Mouse (Mus musculus) lung, adult 2 months (tissue): ENCODE measurements around the gene Elmod2. TPM values are rescaled to one million over a fixed set of nuclear protein-coding genes. Genes with fewer than 3 reads are reported as not detected.

Source experiments
- DNase-seq: peaks from one replicate; pipeline ENCODE4 v3.0.0; 2022
- H3K4me1 ChIP-seq: fragments of 200-500 bp; 2 replicates; pipeline ENCODE4 v1.6.1; 2011; ENCODE audit warnings: low read length; ENCODE audit not compliant: control insufficient read depth, insufficient read depth
- H3K4me3 ChIP-seq: fragments of 200-500 bp; replicated peaks from 2 replicates; pipeline ENCODE3; 2011; ENCODE audit warnings: low read depth, mild to moderate bottlenecking, control low read depth, low read length; ENCODE audit errors: extremely low read depth
- CTCF ChIP-seq: fragments of 200-500 bp; IDR thresholded peaks from 2 replicates; pipeline ENCODE4 v1.5.1; 2011; ENCODE audit warnings: mild to moderate bottlenecking, low read length, control low read depth; ENCODE audit not compliant: insufficient read depth
- POLR2A ChIP-seq: fragments of 200-500 bp; IDR thresholded peaks from 2 replicates; pipeline ENCODE4 v1.6.1; 2011; ENCODE audit warnings: low read depth, mild to moderate bottlenecking, control low read depth, low read length, borderline replicate concordance; ENCODE audit errors: extremely low read depth
- WGBS: fragments of 180-500 bp; shearing (Covaris S2); methylation state at CpG from one replicate; pipeline ENCODE4 v1.1.7; 2018; 5-methylcytosine and 5-hydroxymethylcytosine counted together
- polyA plus RNA-seq: library from polyadenylated mRNA; depleted of rRNA; stranded (reverse); fragments of >200 nt; gene quantifications from 2 replicates; pipeline ENCODE4 v1.2.3, GENCODE M21; 2012; rRNA removed

The Elmod2 gene
- 1.9 and 3.7 TPM in 2 replicates for polyA plus RNA-seq

DNA sequence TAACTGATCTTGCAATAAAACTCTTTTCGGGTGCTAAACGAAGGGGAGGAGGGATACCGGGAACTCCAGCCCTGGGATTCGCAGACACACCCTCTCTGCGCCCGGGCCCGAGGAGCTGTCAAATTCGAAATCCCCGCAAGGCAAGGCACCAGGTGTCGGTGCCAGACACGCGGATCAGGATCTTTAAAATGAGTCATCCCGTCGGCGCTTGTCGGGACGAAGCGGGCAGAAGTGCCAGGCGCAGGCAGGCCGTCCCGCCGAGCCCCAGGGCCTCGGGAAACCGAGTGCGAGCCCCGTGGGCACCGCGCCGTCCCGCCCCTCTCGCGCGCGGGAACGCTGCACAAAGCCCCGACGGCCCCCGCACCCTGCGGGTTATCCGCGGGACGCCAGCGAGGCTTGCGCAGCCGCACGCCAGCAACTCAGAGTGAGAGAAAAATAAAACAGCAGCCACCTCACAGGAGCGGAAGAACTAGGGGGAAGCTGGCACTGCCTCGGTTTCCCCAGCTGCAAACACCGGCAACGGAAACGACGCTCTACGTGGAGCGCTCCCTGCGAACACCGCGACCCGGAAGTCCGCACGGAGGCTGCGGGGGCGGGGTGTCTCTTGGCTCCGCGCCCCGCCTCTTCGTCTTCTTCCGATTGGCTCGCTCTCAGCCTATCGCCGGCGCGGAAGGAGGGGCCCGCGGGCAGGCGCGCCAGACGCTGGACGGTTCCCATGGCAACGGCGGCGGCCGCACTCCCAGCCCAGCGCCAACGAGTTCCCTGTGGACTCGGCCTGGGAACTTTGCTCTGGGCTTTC lies at the start of gene Elmod2:
Gene Elmod2 (minus strand): TSS at position 588 of the 799 bp plus-strand sequence.
- Histone ChIP-seq H3K4me1 (no peaks in the 10 kb centered on the region), H3K4me3 (peak within 1 kb of the TSS; percentile 97)
- WGBS = under 1% methylated on average over 85 of the region's 85 CpGs
- TF ChIP-seq CTCF (no peak), POLR2A (peak; percentile 86; the same call in 1 of the 2 replicates)
- peak; percentile 95 for DNase-seq

DNA sequence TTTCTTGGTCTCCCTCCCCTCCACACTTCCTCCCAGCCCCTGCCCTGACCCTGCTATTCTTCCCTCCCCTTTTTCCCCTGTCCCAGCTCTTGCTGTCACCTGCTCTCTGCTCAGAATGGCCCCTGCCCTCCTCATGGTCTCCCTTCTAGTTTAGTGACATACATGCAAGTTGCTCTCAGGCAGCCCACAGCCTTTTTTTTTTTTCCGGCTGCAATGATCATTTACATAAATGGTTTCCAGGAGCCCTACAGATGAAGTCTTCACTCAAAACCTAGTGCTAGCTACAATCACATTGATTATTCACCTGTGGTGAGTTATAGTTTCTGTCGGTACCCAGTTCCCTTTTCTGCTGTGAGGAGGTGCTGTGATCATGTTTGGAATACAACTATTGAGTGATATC lies 48.7 kb upstream of the Elmod2 start:
- TF ChIP-seq POLR2A = no peak
- TF ChIP-seq CTCF = no peak
- 85% methylated on average over 2 of the region's 2 CpGs for WGBS
- Histone ChIP-seq H3K4me3 (no peak overlapping the region), H3K4me1 (no peaks in the 10 kb centered on the region)
- DNase-seq = no peak

DNA sequence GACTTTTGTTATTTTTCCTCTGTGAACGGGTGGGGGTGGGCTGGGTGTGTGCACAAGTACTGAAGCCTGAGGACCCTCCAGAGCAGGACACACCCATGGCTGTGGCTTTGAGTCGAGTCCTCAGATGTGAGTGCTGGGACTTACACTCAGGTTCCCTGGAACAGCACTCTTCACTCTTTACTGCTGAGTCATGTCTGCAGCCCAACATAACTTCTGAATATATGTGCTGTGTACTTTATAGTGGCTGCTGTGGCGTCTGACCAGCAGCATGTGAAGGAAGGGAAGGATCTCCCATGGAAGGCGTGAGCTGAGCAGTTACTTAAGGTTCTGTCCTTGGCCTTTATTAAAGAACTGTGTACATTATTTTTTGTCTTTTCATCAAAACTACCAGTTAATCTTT lies 47.9 kb upstream of the Elmod2 start:
- no peak for DNase-seq
- no peak for TF ChIP-seq POLR2A
- no peak for TF ChIP-seq CTCF
- 52% methylated on average over 4 of the region's 4 CpGs for WGBS
- no peak overlapping the region for H3K4me3 ChIP-seq
- no peaks in the 10 kb centered on the region for H3K4me1 ChIP-seq

GRCm38 (mm10) chr8:83377231-83377630 lies 44.9 kb upstream of the Elmod2 start:
- Histone ChIP-seq H3K4me1 (no peaks in the 10 kb centered on the region), H3K4me3 (no peak overlapping the region)
- no peak for TF ChIP-seq POLR2A
- DNase-seq = no peak

- no peak for DNase-seq
- Histone ChIP-seq H3K4me1 (no peaks in the 10 kb centered on the region), H3K4me3 (no peak overlapping the region)
- 66% methylated on average over 7 of the region's 7 CpGs for WGBS
- no peak for TF ChIP-seq CTCF
Measured at GRCm38 (mm10) chr8:83363156-83363769, 31.0 kb upstream of the Elmod2 start.

DNA sequence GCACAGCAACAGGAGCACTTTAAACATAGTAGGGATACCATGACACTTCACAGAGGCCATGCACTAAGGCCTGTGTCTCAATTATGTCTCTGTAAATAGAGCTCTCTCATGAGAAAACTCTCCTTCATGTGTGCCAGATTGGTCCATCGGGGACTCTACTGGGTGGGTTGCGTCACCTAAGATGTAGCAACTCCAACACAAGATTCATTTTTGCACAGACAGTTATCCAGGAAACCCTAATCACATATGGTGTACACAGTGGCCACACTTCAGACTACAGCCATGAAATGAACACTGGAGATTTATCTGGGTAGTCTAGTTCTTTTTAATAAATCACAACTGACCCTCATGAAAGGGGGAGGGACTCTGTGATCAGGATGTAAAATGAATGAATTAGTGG lies 19.0 kb upstream of the Elmod2 start:
- Histone ChIP-seq H3K4me1 (no peaks in the 10 kb centered on the region), H3K4me3 (no peak overlapping the region)
- TF ChIP-seq CTCF (no peak), POLR2A (no peak)
- WGBS = 79% methylated on average over 2 of the region's 2 CpGs
- no peak for DNase-seq

- H3K4me1 ChIP-seq = no peaks in the 10 kb centered on the region
- H3K4me3 ChIP-seq = no peak within 1 kb of the TSS
- DNase-seq = no peak
- WGBS = 70% methylated on average over 18 of the region's 18 CpGs
- TF ChIP-seq POLR2A (no peak), CTCF (no peak)
Measured at GRCm38 (mm10) chr8:83348263-83348662, 16.0 kb upstream of the Elmod2 start, which contains the start of gene Mgat4d. Gene Mgat4d (plus strand): TSS chr8:83348471.

GRCm38 (mm10) chr8:83342693-83343092 lies 10.4 kb upstream of the Elmod2 start:
- no peak overlapping the region for H3K4me3 ChIP-seq
- TF ChIP-seq POLR2A = no peak
- peak; percentile 32; the same call in 1 of the 2 replicates for TF ChIP-seq CTCF
- no peak for DNase-seq
- H3K4me1 ChIP-seq = no peaks in the 10 kb centered on the region

DNA sequence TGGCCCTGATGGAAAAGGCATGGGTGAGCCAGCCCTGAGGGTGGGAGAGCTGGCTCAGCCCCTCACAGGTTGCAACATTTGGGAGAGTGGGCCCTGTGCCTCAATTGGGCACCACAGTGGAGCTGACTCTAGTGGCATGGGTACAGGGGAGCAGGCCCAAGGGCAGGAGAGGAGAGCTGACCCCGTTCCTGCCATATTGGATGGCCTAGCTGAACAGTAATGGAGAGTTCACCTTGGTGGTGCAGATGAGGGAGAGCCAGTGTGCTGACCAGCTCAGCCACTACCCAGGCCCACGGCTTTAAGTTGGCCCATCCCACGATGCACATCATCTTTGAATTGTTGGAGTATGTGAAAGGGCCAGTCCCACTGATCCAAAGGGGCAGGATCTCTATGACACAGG lies 9.8 kb upstream of the Elmod2 start:
- WGBS = 90% methylated on average over 3 of the region's 3 CpGs

GRCm38 (mm10) chr8:83332864-83333263 lies 578 bp upstream of the Elmod2 start:
- WGBS = 21% methylated on average over 7 of the region's 7 CpGs
- no peak for DNase-seq
- no peaks in the 10 kb centered on the region for H3K4me1 ChIP-seq
- peak overlapping the region; percentile 59 for H3K4me3 ChIP-seq
- TF ChIP-seq CTCF (no peak), POLR2A (no peak)

More for the DNA sequence above, 9.8 kb upstream of the Elmod2 start:
- no peak overlapping the region for H3K4me3 ChIP-seq
- no peak for TF ChIP-seq POLR2A
- no peak for TF ChIP-seq CTCF
- DNase-seq = no peak
- no peaks in the 10 kb centered on the region for H3K4me1 ChIP-seq

DNA sequence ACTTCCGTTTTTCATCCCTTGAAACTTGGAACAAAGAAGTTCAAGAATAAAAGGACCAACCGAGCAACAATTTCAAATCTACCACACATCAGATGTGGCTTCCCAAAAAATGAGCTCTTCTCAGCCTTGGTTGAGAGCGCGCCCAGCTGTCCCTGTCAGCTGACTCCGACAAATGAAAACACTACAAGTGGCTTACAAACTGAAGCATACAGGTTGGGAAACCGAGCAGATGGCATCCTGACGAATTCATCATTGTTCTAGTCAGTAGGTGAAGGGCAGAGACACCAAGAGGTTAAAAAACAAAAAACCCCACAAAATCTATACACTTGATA lies 753 bp downstream of the Elmod2 start:
- WGBS = 7% methylated on average over 7 of the region's 7 CpGs
- Histone ChIP-seq H3K4me3 (peak overlapping the region; percentile 97), H3K4me1 (no peaks in the 10 kb centered on the region)
- no peak for TF ChIP-seq POLR2A
- TF ChIP-seq CTCF = no peak
- no peak for DNase-seq
